Mouse (Mus musculus): ENCODE results near the gene Calm4. TPM values are rescaled to one million over a fixed set of nuclear protein-coding genes. Genes with fewer than 3 reads are reported as not detected.
"Not testable (repeated sequence)": the region's sequence is repeated elsewhere in the genome, so short reads cannot be mapped to it uniquely, and the experiment has no call there.

Calm4 gene
- polyA plus RNA-seq, 1 experiment from 2014 or later: not detected

- not testable (repeated sequence) for H3K4me2 ChIP-seq (ENCODE audit: low read length); H3K9ac ChIP-seq (replicated peaks; ENCODE audit: low read depth, low read length); H3K4me1 ChIP-seq (replicated peaks; ENCODE audit: control insufficient read depth, insufficient read depth, low read length); H3K36me3 ChIP-seq (ENCODE audit: control insufficient read depth, insufficient read depth); H3K9me3 ChIP-seq (ENCODE audit: control insufficient read depth, low read length); H3K4me3 ChIP-seq (replicated peaks; ENCODE audit: low read length); H3K27ac ChIP-seq (ENCODE audit: low read length); H3K27me3 ChIP-seq (replicated peaks; ENCODE audit: control insufficient read depth, insufficient read depth, low read length); ATAC-seq
- WGBS: 85% methylated on average over 3 of the region's 3 CpGs
These were observed 16.2 kb downstream of the Calm4 start, which contains the start of gene Calm5 for GRCm38 (mm10) chr13:3853648-3854333. Gene Calm5 (plus strand): TSS chr13:3854173.

GRCm38 (mm10) chr13:3854856-3855255 is 17.3 kb downstream of the Calm4 start:
- H3K4me3 ChIP-seq (replicated peaks; ENCODE audit: low read length): no peak overlapping the region
- no peaks in the 10 kb centered on the region for H3K36me3 ChIP-seq (ENCODE audit: control insufficient read depth, insufficient read depth)
- H3K9me3 ChIP-seq (ENCODE audit: control insufficient read depth, low read length): no peaks in the 10 kb centered on the region
- no peaks in the 10 kb centered on the region for H3K27me3 ChIP-seq (replicated peaks; ENCODE audit: control insufficient read depth, insufficient read depth, low read length)
- no peak for ATAC-seq
- 82% methylated on average over 2 of the region's 2 CpGs for WGBS
- no peak overlapping the region for H3K9ac ChIP-seq (replicated peaks; ENCODE audit: low read depth, low read length)
- H3K4me1 ChIP-seq (replicated peaks; ENCODE audit: control insufficient read depth, insufficient read depth, low read length): no peaks in the 10 kb centered on the region
- no peak overlapping the region for H3K4me2 ChIP-seq (ENCODE audit: low read length)
- H3K27ac ChIP-seq (ENCODE audit: low read length): no peak overlapping the region

GRCm38 (mm10) chr13:3856252-3856651 is 18.7 kb downstream of the Calm4 start:
- no peaks in the 10 kb centered on the region for H3K9me3 ChIP-seq (ENCODE audit: control insufficient read depth, low read length)
- no peak overlapping the region for H3K4me2 ChIP-seq (ENCODE audit: low read length)
- H3K9ac ChIP-seq (replicated peaks; ENCODE audit: low read depth, low read length): no peak overlapping the region
- ATAC-seq: no peak
- H3K27me3 ChIP-seq (replicated peaks; ENCODE audit: control insufficient read depth, insufficient read depth, low read length): no peaks in the 10 kb centered on the region
- 83% methylated on average over 1 of the region's 1 CpGs for WGBS
- no peak overlapping the region for H3K27ac ChIP-seq (ENCODE audit: low read length)
- no peaks in the 10 kb centered on the region for H3K4me1 ChIP-seq (replicated peaks; ENCODE audit: control insufficient read depth, insufficient read depth, low read length)
- H3K4me3 ChIP-seq (replicated peaks; ENCODE audit: low read length): no peak overlapping the region
- no peaks in the 10 kb centered on the region for H3K36me3 ChIP-seq (ENCODE audit: control insufficient read depth, insufficient read depth)

GRCm38 (mm10) chr13:3861251-3861650 is 23.7 kb downstream of the Calm4 start:
- H3K9me3 ChIP-seq (ENCODE audit: control insufficient read depth, low read length): no peaks in the 10 kb centered on the region
- no peaks in the 10 kb centered on the region for H3K4me1 ChIP-seq (replicated peaks; ENCODE audit: control insufficient read depth, insufficient read depth, low read length)
- H3K27me3 ChIP-seq (replicated peaks; ENCODE audit: control insufficient read depth, insufficient read depth, low read length): no peaks in the 10 kb centered on the region
- no peak for ATAC-seq
- no peak overlapping the region for H3K27ac ChIP-seq (ENCODE audit: low read length)
- no peak overlapping the region for H3K9ac ChIP-seq (replicated peaks; ENCODE audit: low read depth, low read length)
- no peaks in the 10 kb centered on the region for H3K36me3 ChIP-seq (ENCODE audit: control insufficient read depth, insufficient read depth)
- H3K4me2 ChIP-seq (ENCODE audit: low read length): no peak overlapping the region
- WGBS: 94% methylated on average over 8 of the region's 8 CpGs
- H3K4me3 ChIP-seq (replicated peaks; ENCODE audit: low read length): no peak overlapping the region

- H3K9me3 ChIP-seq (ENCODE audit: control insufficient read depth, low read length): no peaks in the 10 kb centered on the region
- H3K4me1 ChIP-seq (replicated peaks; ENCODE audit: control insufficient read depth, insufficient read depth, low read length): no peaks in the 10 kb centered on the region
- H3K9ac ChIP-seq (replicated peaks; ENCODE audit: low read depth, low read length): no peak overlapping the region
- no peak for ATAC-seq
- no peaks in the 10 kb centered on the region for H3K27me3 ChIP-seq (replicated peaks; ENCODE audit: control insufficient read depth, insufficient read depth, low read length)
- no peak overlapping the region for H3K4me3 ChIP-seq (replicated peaks; ENCODE audit: low read length)
- no peak overlapping the region for H3K4me2 ChIP-seq (ENCODE audit: low read length)
- WGBS: 87% methylated on average over 3 of the region's 3 CpGs
- H3K27ac ChIP-seq (ENCODE audit: low read length): no peak overlapping the region
- no peaks in the 10 kb centered on the region for H3K36me3 ChIP-seq (ENCODE audit: control insufficient read depth, insufficient read depth)
These were observed 24.8 kb downstream of the Calm4 start for GRCm38 (mm10) chr13:3862325-3862724.

- 95% methylated on average over 10 of the region's 10 CpGs for whole genome bisulfite sequencing
- no peak overlapping the region for H3K4me2 ChIP-seq (ENCODE audit: low read length)
- no peak for ATAC-seq
- no peak overlapping the region for H3K4me3 ChIP-seq (replicated peaks; ENCODE audit: low read length)
- H3K4me1 ChIP-seq (replicated peaks; ENCODE audit: control insufficient read depth, insufficient read depth, low read length): no peaks in the 10 kb centered on the region
- H3K27me3 ChIP-seq (replicated peaks; ENCODE audit: control insufficient read depth, insufficient read depth, low read length): no peaks in the 10 kb centered on the region
- no peak overlapping the region for H3K9ac ChIP-seq (replicated peaks; ENCODE audit: low read depth, low read length)
- H3K9me3 ChIP-seq (ENCODE audit: control insufficient read depth, low read length): no peaks in the 10 kb centered on the region
- no peak overlapping the region for H3K27ac ChIP-seq (ENCODE audit: low read length)
- no peaks in the 10 kb centered on the region for H3K36me3 ChIP-seq (ENCODE audit: control insufficient read depth, insufficient read depth)
These were observed 25.5 kb downstream of the Calm4 start for GRCm38 (mm10) chr13:3862922-3863580.

GRCm38 (mm10) chr13:3865648-3866354 is 28.2 kb downstream of the Calm4 start:
- H3K9me3 ChIP-seq (ENCODE audit: control insufficient read depth, low read length): no peaks in the 10 kb centered on the region
- no peak overlapping the region for H3K4me3 ChIP-seq (replicated peaks; ENCODE audit: low read length)
- no peak for ATAC-seq
- no peaks in the 10 kb centered on the region for H3K36me3 ChIP-seq (ENCODE audit: control insufficient read depth, insufficient read depth)
- H3K4me1 ChIP-seq (replicated peaks; ENCODE audit: control insufficient read depth, insufficient read depth, low read length): no peaks in the 10 kb centered on the region
- H3K9ac ChIP-seq (replicated peaks; ENCODE audit: low read depth, low read length): no peak overlapping the region
- H3K4me2 ChIP-seq (ENCODE audit: low read length): no peak overlapping the region
- no peaks in the 10 kb centered on the region for H3K27me3 ChIP-seq (replicated peaks; ENCODE audit: control insufficient read depth, insufficient read depth, low read length)
- WGBS: 86% methylated on average over 14 of the region's 14 CpGs
- H3K27ac ChIP-seq (ENCODE audit: low read length): no peak overlapping the region

- Histone ChIP-seq H3K27me3 (replicated peaks; ENCODE audit: control insufficient read depth, insufficient read depth, low read length) (no peaks in the 10 kb centered on the region), H3K27ac (ENCODE audit: low read length) (no peak overlapping the region), H3K4me3 (replicated peaks; ENCODE audit: low read length) (no peak overlapping the region), H3K9me3 (ENCODE audit: control insufficient read depth, low read length) (no peaks in the 10 kb centered on the region), H3K9ac (replicated peaks; ENCODE audit: low read depth, low read length) (no peak overlapping the region), H3K36me3 (ENCODE audit: control insufficient read depth, insufficient read depth) (no peaks in the 10 kb centered on the region), H3K4me1 (replicated peaks; ENCODE audit: control insufficient read depth, insufficient read depth, low read length) (no peaks in the 10 kb centered on the region), H3K4me2 (ENCODE audit: low read length) (no peak overlapping the region)
- WGBS: 81% methylated on average over 8 of the region's 8 CpGs
- no peak for ATAC-seq
These were observed 28.9 kb downstream of the Calm4 start for GRCm38 (mm10) chr13:3866355-3867052.

GRCm38 (mm10) chr13:3867158-3867557 is 29.6 kb downstream of the Calm4 start:
- no peak for ATAC-seq
- no peaks in the 10 kb centered on the region for H3K9me3 ChIP-seq (ENCODE audit: control insufficient read depth, low read length)
- H3K36me3 ChIP-seq (ENCODE audit: control insufficient read depth, insufficient read depth): no peaks in the 10 kb centered on the region
- no peak overlapping the region for H3K4me3 ChIP-seq (replicated peaks; ENCODE audit: low read length)
- no peaks in the 10 kb centered on the region for H3K4me1 ChIP-seq (replicated peaks; ENCODE audit: control insufficient read depth, insufficient read depth, low read length)
- WGBS: 83% methylated on average over 6 of the region's 6 CpGs
- no peaks in the 10 kb centered on the region for H3K27me3 ChIP-seq (replicated peaks; ENCODE audit: control insufficient read depth, insufficient read depth, low read length)
- H3K27ac ChIP-seq (ENCODE audit: low read length): no peak overlapping the region
- no peak overlapping the region for H3K4me2 ChIP-seq (ENCODE audit: low read length)
- H3K9ac ChIP-seq (replicated peaks; ENCODE audit: low read depth, low read length): no peak overlapping the region

Data from forebrain, embryonic 16.5 days (tissue).